Mouse (Mus musculus): ENCODE data around the gene Clcn7. TPM values are rescaled to one million over a fixed set of nuclear protein-coding genes. Genes with fewer than 3 reads are reported as not detected.

The Clcn7 gene
- polyA plus RNA-seq, 1 experiment from 2014 or later = 20.5 TPM

- peak within 1 kb of the TSS; percentile 96 for H3K27ac ChIP-seq
- peak; percentile 86 for DNase-seq (ENCODE audit: low spot score)
- no peaks in the 10 kb centered on the region for H3K9me3 ChIP-seq
- H3K4me1 ChIP-seq = peaks cover 31% of the 10 kb centered on the region
- H3K27me3 ChIP-seq (ENCODE audit: insufficient read depth, poor library complexity, severe bottlenecking) = no peaks in the 10 kb centered on the region
- peaks cover 19% of the 10 kb centered on the region for H3K36me3 ChIP-seq
- WGBS = under 1% methylated on average over 84 of the region's 104 CpGs
- H3K4me3 ChIP-seq = peak within 1 kb of the TSS; percentile 97
Observed at GRCm38 (mm10) chr17:25188150-25189031, 55.2 kb downstream of the Clcn7 start, which contains the start of gene Unkl. Unkl (plus strand) TSS chr17:25188397.

- no peak for DNase-seq (ENCODE audit: low spot score)
- Histone ChIP-seq H3K4me3 (peak overlapping the region; percentile 97), H3K36me3 (peaks cover 26% of the 10 kb centered on the region), H3K9me3 (no peaks in the 10 kb centered on the region), H3K4me1 (peaks cover 25% of the 10 kb centered on the region), H3K27ac (peak overlapping the region; percentile 96), H3K27me3 (ENCODE audit: insufficient read depth, poor library complexity, severe bottlenecking) (no peaks in the 10 kb centered on the region)
- 1% methylated on average over 16 of the region's 16 CpGs for WGBS
Observed at GRCm38 (mm10) chr17:25189091-25189490, 55.9 kb downstream of the Clcn7 start.

- Histone ChIP-seq H3K4me3 (no peak overlapping the region), H3K36me3 (peaks cover 72% of the 10 kb centered on the region), H3K9me3 (no peaks in the 10 kb centered on the region), H3K27me3 (ENCODE audit: insufficient read depth, poor library complexity, severe bottlenecking) (no peaks in the 10 kb centered on the region), H3K4me1 (no peaks in the 10 kb centered on the region), H3K27ac (no peak overlapping the region)
- DNase-seq (ENCODE audit: low spot score) = no peak
- WGBS = 93% methylated on average over 4 of the region's 4 CpGs
Observed at GRCm38 (mm10) chr17:25202401-25202800, 69.2 kb downstream of the Clcn7 start.

GRCm38 (mm10) chr17:25210006-25210405 lies 76.8 kb downstream of the Clcn7 start:
- no peaks in the 10 kb centered on the region for H3K4me1 ChIP-seq
- WGBS = 92% methylated on average over 4 of the region's 4 CpGs
- peaks cover 89% of the 10 kb centered on the region for H3K36me3 ChIP-seq
- no peak overlapping the region for H3K27ac ChIP-seq
- H3K9me3 ChIP-seq = no peaks in the 10 kb centered on the region
- no peak overlapping the region for H3K4me3 ChIP-seq
- no peak for DNase-seq (ENCODE audit: low spot score)
- no peaks in the 10 kb centered on the region for H3K27me3 ChIP-seq (ENCODE audit: insufficient read depth, poor library complexity, severe bottlenecking)

- 82% methylated on average over 15 of the region's 15 CpGs for WGBS
- no peak for DNase-seq (ENCODE audit: low spot score)
- H3K4me1 ChIP-seq = no peaks in the 10 kb centered on the region
- no peaks in the 10 kb centered on the region for H3K9me3 ChIP-seq
- no peaks in the 10 kb centered on the region for H3K27me3 ChIP-seq (ENCODE audit: insufficient read depth, poor library complexity, severe bottlenecking)
- no peak overlapping the region for H3K27ac ChIP-seq
- H3K36me3 ChIP-seq = peaks cover 91% of the 10 kb centered on the region
- H3K4me3 ChIP-seq = no peak overlapping the region
Observed at GRCm38 (mm10) chr17:25210680-25211466, 77.7 kb downstream of the Clcn7 start.

GRCm38 (mm10) chr17:25211705-25212104 lies 78.5 kb downstream of the Clcn7 start:
- H3K9me3 ChIP-seq = no peaks in the 10 kb centered on the region
- peaks cover 90% of the 10 kb centered on the region for H3K36me3 ChIP-seq
- no peak overlapping the region for H3K4me3 ChIP-seq
- H3K4me1 ChIP-seq = no peaks in the 10 kb centered on the region
- no peak overlapping the region for H3K27ac ChIP-seq
- DNase-seq (ENCODE audit: low spot score) = no peak
- WGBS = 67% methylated on average over 4 of the region's 4 CpGs
- H3K27me3 ChIP-seq (ENCODE audit: insufficient read depth, poor library complexity, severe bottlenecking) = no peaks in the 10 kb centered on the region

Other genes with a start within 250 kb of the Clcn7 start
- 59.1 and 71.0 TPM in 2 replicates for gene Nubp2, start 247.0 kb upstream of the Clcn7 start, polyA plus RNA-seq (2016; fragmentation: Nextera tagmentation; extraction: Ambion mirVana)
- gene Spsb3, start 246.7 kb upstream of the Clcn7 start, polyA plus RNA-seq (2016; fragmentation: Nextera tagmentation; extraction: Ambion mirVana) = 31.1 and 36.1 TPM in 2 replicates
- 25.6 and 28.0 TPM in 2 replicates for gene Eme2, start 238.3 kb upstream of the Clcn7 start, polyA plus RNA-seq (2016; fragmentation: Nextera tagmentation; extraction: Ambion mirVana)
- gene Mrps34, start 238.3 kb upstream of the Clcn7 start, polyA plus RNA-seq (2016; fragmentation: Nextera tagmentation; extraction: Ambion mirVana) = 109 and 117 TPM in 2 replicates
- 30.5 and 41.4 TPM in 2 replicates for gene Nme3, start 236.9 kb upstream of the Clcn7 start, polyA plus RNA-seq (2016; fragmentation: Nextera tagmentation; extraction: Ambion mirVana)
- gene Mapk8ip3, start 196.4 kb upstream of the Clcn7 start, polyA plus RNA-seq (2016; fragmentation: Nextera tagmentation; extraction: Ambion mirVana) = 36.3 and 42.6 TPM in 2 replicates
- 212 and 255 TPM in 2 replicates for gene Jpt2, start 172.7 kb upstream of the Clcn7 start, polyA plus RNA-seq (2016; fragmentation: Nextera tagmentation; extraction: Ambion mirVana)
- 6.2 and 7.2 TPM in 2 replicates for gene Cramp1l, start 117.6 kb upstream of the Clcn7 start, polyA plus RNA-seq (2016; fragmentation: Nextera tagmentation; extraction: Ambion mirVana)
- gene Ift140, start 117.3 kb upstream of the Clcn7 start, polyA plus RNA-seq (2016; fragmentation: Nextera tagmentation; extraction: Ambion mirVana) = 18.4 and 19.1 TPM in 2 replicates
- 12.2 and 15.9 TPM in 2 replicates for gene Tmem204, start 49.8 kb upstream of the Clcn7 start, polyA plus RNA-seq (2016; fragmentation: Nextera tagmentation; extraction: Ambion mirVana)
- gene Telo2, start 17.4 kb upstream of the Clcn7 start, polyA plus RNA-seq (2016; fragmentation: Nextera tagmentation; extraction: Ambion mirVana) = 35.2 and 45.2 TPM in 2 replicates
- 0.08 and 0.15 TPM in 2 replicates for gene Ptx4, start 12.6 kb upstream of the Clcn7 start, polyA plus RNA-seq (2016; fragmentation: Nextera tagmentation; extraction: Ambion mirVana)
- not detected in 2 replicates for gene Ccdc154, start 29.1 kb downstream of the Clcn7 start, polyA plus RNA-seq (2016; fragmentation: Nextera tagmentation; extraction: Ambion mirVana)
- gene Gm38655, start 42.1 kb downstream of the Clcn7 start, polyA plus RNA-seq (2016; fragmentation: Nextera tagmentation; extraction: Ambion mirVana) = 0.54 TPM in 1 of 2 replicates, not detected in the other
- gene BC003965, start 51.2 kb downstream of the Clcn7 start, polyA plus RNA-seq (2016; fragmentation: Nextera tagmentation; extraction: Ambion mirVana) = 27.3 and 34.6 TPM in 2 replicates
- gene Unkl, start 55.0 kb downstream of the Clcn7 start, polyA plus RNA-seq (2016; fragmentation: Nextera tagmentation; extraction: Ambion mirVana) = 6.5 and 7.4 TPM in 2 replicates
- gene Gnptg, start 106.7 kb downstream of the Clcn7 start, polyA plus RNA-seq (2016; fragmentation: Nextera tagmentation; extraction: Ambion mirVana) = 31.2 and 36.7 TPM in 2 replicates
- gene Tsr3, start 106.8 kb downstream of the Clcn7 start, polyA plus RNA-seq (2016; fragmentation: Nextera tagmentation; extraction: Ambion mirVana) = 44.9 and 58.4 TPM in 2 replicates
- gene Baiap3, start 123.0 kb downstream of the Clcn7 start, polyA plus RNA-seq (2016; fragmentation: Nextera tagmentation; extraction: Ambion mirVana) = 0.54 and 1.3 TPM in 2 replicates
- 528 and 716 TPM in 2 replicates for gene Ube2i, start 141.2 kb downstream of the Clcn7 start, polyA plus RNA-seq (2016; fragmentation: Nextera tagmentation; extraction: Ambion mirVana)
- gene Prss34, start 165.0 kb downstream of the Clcn7 start, polyA plus RNA-seq (2016; fragmentation: Nextera tagmentation; extraction: Ambion mirVana) = not detected in 2 replicates
- gene Prss28, start 175.3 kb downstream of the Clcn7 start, polyA plus RNA-seq (2016; fragmentation: Nextera tagmentation; extraction: Ambion mirVana) = not detected in 2 replicates
- not detected in 2 replicates for gene Prss29, start 185.3 kb downstream of the Clcn7 start, polyA plus RNA-seq (2016; fragmentation: Nextera tagmentation; extraction: Ambion mirVana)
- not detected in 2 replicates for gene Tpsab1, start 212.2 kb downstream of the Clcn7 start, polyA plus RNA-seq (2016; fragmentation: Nextera tagmentation; extraction: Ambion mirVana)
- not detected in 2 replicates for gene Tpsb2, start 232.9 kb downstream of the Clcn7 start, polyA plus RNA-seq (2016; fragmentation: Nextera tagmentation; extraction: Ambion mirVana)
- gene Tpsg1, start 235.9 kb downstream of the Clcn7 start, polyA plus RNA-seq (2016; fragmentation: Nextera tagmentation; extraction: Ambion mirVana) = 0.54 TPM in 1 of 2 replicates, not detected in the other